Mouse (Mus musculus) midbrain, embryonic 16.5 days (tissue): Measurements from ENCODE around the gene Hspa12b. TPM values are rescaled to one million over a fixed set of nuclear protein-coding genes. Genes with fewer than 3 reads are reported as not detected.
"Not testable (repeated sequence)": the region's sequence is repeated elsewhere in the genome, so short reads cannot be mapped to it uniquely, and the experiment has no call there.

ENCODE experiments used
- ATAC-seq: fragments of 200-750 bp; cut with Nextera tagmentation; 2 replicates; pipeline ENCODE4 v1.8.0; 2017; ENCODE audit warnings: moderate TSS enrichment
- H3K27ac ChIP-seq: fragments of 300-500 bp; sonication (generic); 2 replicates; pipeline ENCODE4 v1.5.1; 2014; ENCODE audit warnings: mild to moderate bottlenecking, low read length, mixed read lengths
- H3K27me3 ChIP-seq: fragments of 300-500 bp; sonication (generic); 2 replicates; pipeline ENCODE4 v1.6.1; 2014; ENCODE audit warnings: low read depth, low read length, mixed read lengths; ENCODE audit not compliant: control insufficient read depth, insufficient read depth
- H3K36me3 ChIP-seq: fragments of 300-500 bp; sonication (generic); 2 replicates; pipeline ENCODE4 v1.6.1; 2014; ENCODE audit warnings: mild to moderate bottlenecking, low read length, moderate library complexity, mixed read lengths; ENCODE audit not compliant: control insufficient read depth, insufficient read depth
- H3K4me1 ChIP-seq: fragments of 300-500 bp; sonication (generic); 2 replicates; pipeline ENCODE4 v1.6.1; 2014; ENCODE audit warnings: mild to moderate bottlenecking, low read length, mixed read lengths; ENCODE audit not compliant: control insufficient read depth, insufficient read depth
- H3K4me2 ChIP-seq: fragments of 300-500 bp; sonication (generic); 2 replicates; pipeline ENCODE4 v1.6.1; 2014; ENCODE audit warnings: mild to moderate bottlenecking, low read length, mixed read lengths
- H3K4me3 ChIP-seq: fragments of 300-500 bp; sonication (generic); 2 replicates; pipeline ENCODE4 v1.5.1; 2014; ENCODE audit warnings: low read depth, mild to moderate bottlenecking, low read length, moderate library complexity, mixed read lengths
- H3K9ac ChIP-seq: fragments of 300-500 bp; sonication (generic); 2 replicates; pipeline ENCODE4 v1.6.1; 2014; ENCODE audit warnings: low read depth, low read length, mixed read lengths
- H3K9me3 ChIP-seq: fragments of 300-500 bp; sonication (generic); replicated peaks from 2 replicates; pipeline ENCODE4 v1.6.1; 2014; ENCODE audit warnings: mild to moderate bottlenecking, low read length, mixed read lengths; ENCODE audit not compliant: control insufficient read depth, poor library complexity, severe bottlenecking
- WGBS: fragments of 180-500 bp; shearing (Covaris S2); extraction: QIAGEN DNeasy Blood & Tissue Kit; methylation state at CpG from one replicate; pipeline ENCODE4 v1.1.7; 2014; 5-methylcytosine and 5-hydroxymethylcytosine counted together
- polyA plus RNA-seq: library from polyadenylated mRNA; unstranded; fragments of >200 nt; fragmentation: Nextera tagmentation; extraction: Ambion mirVana; gene quantifications from 2 replicates; pipeline ENCODE4 v1.2.1, GENCODE M21; 2015

Gene Hspa12b
- polyA plus RNA-seq, 1 experiment from 2014 or later: 5.0 TPM

GRCm38 (mm10) chr2:131096101-131096795, 30.8 kb upstream of the Hspa12b start:
- ATAC-seq: no peak
- no peak overlapping the region for H3K9ac ChIP-seq
- H3K4me1 ChIP-seq: no peaks in the 10 kb centered on the region
- H3K36me3 ChIP-seq: no peaks in the 10 kb centered on the region
- 25% methylated on average over 9 of the region's 9 CpGs for WGBS
- no peaks in the 10 kb centered on the region for H3K27me3 ChIP-seq
- no peaks in the 10 kb centered on the region for H3K9me3 ChIP-seq
- no peak overlapping the region for H3K4me3 ChIP-seq
- H3K4me2 ChIP-seq: no peak overlapping the region
- H3K27ac ChIP-seq: no peak overlapping the region

- Histone ChIP-seq H3K4me1 (no peaks in the 10 kb centered on the region), H3K36me3 (no peaks in the 10 kb centered on the region), H3K9ac (no peak overlapping the region), H3K4me3 (no peak overlapping the region), H3K27me3 (no peaks in the 10 kb centered on the region), H3K27ac (no peak overlapping the region), H3K9me3 (no peaks in the 10 kb centered on the region), H3K4me2 (no peak overlapping the region)
- no peak for ATAC-seq
- 82% methylated on average over 4 of the region's 4 CpGs for WGBS
Measured at GRCm38 (mm10) chr2:131097087-131097486, 30.0 kb upstream of the Hspa12b start.

GRCm38 (mm10) chr2:131101530-131101929, 25.6 kb upstream of the Hspa12b start:
- H3K9ac ChIP-seq: no peak overlapping the region
- no peaks in the 10 kb centered on the region for H3K9me3 ChIP-seq
- no peak overlapping the region for H3K4me2 ChIP-seq
- H3K27ac ChIP-seq: no peak overlapping the region
- ATAC-seq: no peak
- no peaks in the 10 kb centered on the region for H3K4me1 ChIP-seq
- no peak overlapping the region for H3K4me3 ChIP-seq
- H3K36me3 ChIP-seq: no peaks in the 10 kb centered on the region
- 55% methylated on average over 3 of the region's 3 CpGs for WGBS
- no peaks in the 10 kb centered on the region for H3K27me3 ChIP-seq

GRCm38 (mm10) chr2:131104021-131104420, 23.1 kb upstream of the Hspa12b start:
- WGBS: 94% methylated on average over 4 of the region's 4 CpGs
- H3K4me1 ChIP-seq: no peaks in the 10 kb centered on the region
- ATAC-seq: no peak
- H3K4me3 ChIP-seq: no peak overlapping the region
- H3K36me3 ChIP-seq: no peaks in the 10 kb centered on the region
- no peaks in the 10 kb centered on the region for H3K9me3 ChIP-seq
- H3K27me3 ChIP-seq: no peaks in the 10 kb centered on the region
- H3K9ac ChIP-seq: no peak overlapping the region
- no peak overlapping the region for H3K4me2 ChIP-seq
- no peak overlapping the region for H3K27ac ChIP-seq

- not testable (repeated sequence) for H3K27ac ChIP-seq, H3K36me3 ChIP-seq, H3K4me2 ChIP-seq, H3K27me3 ChIP-seq, H3K9me3 ChIP-seq, H3K9ac ChIP-seq, ATAC-seq, H3K4me3 ChIP-seq, H3K4me1 ChIP-seq
- 70% methylated on average over 4 of the region's 4 CpGs for WGBS
Measured at GRCm38 (mm10) chr2:131105061-131105460, 22.0 kb upstream of the Hspa12b start.

- no peak overlapping the region for H3K4me2 ChIP-seq
- no peak for ATAC-seq
- no peak overlapping the region for H3K27ac ChIP-seq
- H3K9ac ChIP-seq: no peak overlapping the region
- no peaks in the 10 kb centered on the region for H3K9me3 ChIP-seq
- no peaks in the 10 kb centered on the region for H3K36me3 ChIP-seq
- no peaks in the 10 kb centered on the region for H3K27me3 ChIP-seq
- WGBS: 91% methylated on average over 5 of the region's 5 CpGs
- H3K4me3 ChIP-seq: no peak overlapping the region
- H3K4me1 ChIP-seq: no peaks in the 10 kb centered on the region
Measured at GRCm38 (mm10) chr2:131105989-131106388, 21.1 kb upstream of the Hspa12b start.

- H3K4me3 ChIP-seq: no peak overlapping the region
- H3K9ac ChIP-seq: no peak overlapping the region
- H3K9me3 ChIP-seq: no peaks in the 10 kb centered on the region
- H3K27ac ChIP-seq: no peak overlapping the region
- no peaks in the 10 kb centered on the region for H3K36me3 ChIP-seq
- no peak overlapping the region for H3K4me2 ChIP-seq
- ATAC-seq: no peak
- no peaks in the 10 kb centered on the region for H3K27me3 ChIP-seq
- WGBS: 79% methylated on average over 2 of the region's 2 CpGs
- H3K4me1 ChIP-seq: no peaks in the 10 kb centered on the region
Measured at GRCm38 (mm10) chr2:131118968-131119574, 8.0 kb upstream of the Hspa12b start.

- Histone ChIP-seq H3K27ac (no peak overlapping the region), H3K9me3 (no peaks in the 10 kb centered on the region), H3K9ac (no peak overlapping the region), H3K4me2 (no peak overlapping the region), H3K4me3 (no peak overlapping the region), H3K4me1 (peaks cover 6% of the 10 kb centered on the region), H3K36me3 (no peaks in the 10 kb centered on the region), H3K27me3 (no peaks in the 10 kb centered on the region)
- WGBS: 72% methylated on average over 3 of the region's 3 CpGs
- ATAC-seq: no peak
Measured at GRCm38 (mm10) chr2:131124166-131124565, 2.9 kb upstream of the Hspa12b start.

GRCm38 (mm10) chr2:131125157-131125963, 1.7 kb upstream of the Hspa12b start:
- WGBS: 93% methylated on average over 9 of the region's 9 CpGs

More at GRCm38 (mm10) chr2:131125157-131125963, 1.7 kb upstream of the Hspa12b start:
- H3K36me3 ChIP-seq: no peaks in the 10 kb centered on the region
- H3K4me2 ChIP-seq: no peak overlapping the region
- peaks cover 6% of the 10 kb centered on the region for H3K4me1 ChIP-seq
- H3K9me3 ChIP-seq: no peaks in the 10 kb centered on the region
- ATAC-seq: no peak
- no peak overlapping the region for H3K9ac ChIP-seq
- H3K4me3 ChIP-seq: no peak overlapping the region
- H3K27ac ChIP-seq: no peak overlapping the region
- H3K27me3 ChIP-seq: no peaks in the 10 kb centered on the region
